Mouse (Mus musculus) left cerebral cortex, adult 18-20 months (tissue): ENCODE data around the gene Ubp1. TPM values are rescaled to one million over a fixed set of nuclear protein-coding genes. Genes with fewer than 3 reads are reported as not detected.

Experiments
- DNase-seq, 2 experiments: peaks; one replicate each; pipeline ENCODE4 v3.0.0; 2021 to 2022; ENCODE audit warnings: low spot score in 2 of 2, mixed read lengths in 1 of 2
- total RNA-seq, 2 experiments: library from RNA; stranded (reverse); gene quantifications; 2 replicates each; pipeline ENCODE4 v1.2.3; 2021

Ubp1 gene
- total RNA-seq, 2 experiments from 2014 or later: 65.0 to 65.2 TPM

DNA sequence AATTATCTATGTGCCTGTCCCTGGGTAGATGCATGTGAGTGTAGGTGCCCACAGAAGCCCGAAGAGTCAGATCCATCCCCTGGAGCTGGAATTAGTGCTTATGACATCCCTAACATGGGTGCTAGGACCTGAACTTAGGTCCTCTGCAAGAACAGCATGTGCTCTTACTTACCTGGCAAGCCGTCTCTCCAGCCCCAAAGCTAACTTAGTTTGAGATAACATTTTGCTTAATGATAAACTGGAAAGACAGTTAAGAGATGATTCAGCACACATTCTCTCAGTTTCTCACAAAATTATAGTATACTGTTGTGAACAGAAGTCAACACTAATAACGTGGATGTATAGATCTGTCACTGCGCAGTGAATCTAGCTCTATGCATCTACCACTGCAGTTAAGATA is 36.1 kb downstream of the Ubp1 start:
- no peak for DNase-seq

DNA sequence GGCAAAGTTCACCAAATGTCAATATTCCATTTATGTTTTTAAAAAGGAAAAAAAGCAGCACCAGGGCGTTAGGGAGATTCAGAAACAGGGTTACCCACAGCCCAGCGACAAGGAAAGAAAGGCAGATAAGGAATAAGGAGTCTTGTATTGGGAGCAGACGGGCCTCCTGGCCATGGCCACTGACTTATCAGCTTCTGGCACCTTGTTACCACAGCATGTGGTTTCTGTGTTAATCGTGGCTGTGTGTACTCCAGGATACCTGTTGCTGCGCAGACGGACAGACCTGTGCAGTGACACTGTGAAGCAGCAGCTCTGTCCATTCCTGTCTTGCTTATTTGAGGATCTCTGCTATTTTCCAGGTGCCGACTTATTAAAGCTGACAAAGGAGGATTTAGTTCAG is 38.2 kb downstream of the Ubp1 start:
- DNase-seq: no peak

DNA sequence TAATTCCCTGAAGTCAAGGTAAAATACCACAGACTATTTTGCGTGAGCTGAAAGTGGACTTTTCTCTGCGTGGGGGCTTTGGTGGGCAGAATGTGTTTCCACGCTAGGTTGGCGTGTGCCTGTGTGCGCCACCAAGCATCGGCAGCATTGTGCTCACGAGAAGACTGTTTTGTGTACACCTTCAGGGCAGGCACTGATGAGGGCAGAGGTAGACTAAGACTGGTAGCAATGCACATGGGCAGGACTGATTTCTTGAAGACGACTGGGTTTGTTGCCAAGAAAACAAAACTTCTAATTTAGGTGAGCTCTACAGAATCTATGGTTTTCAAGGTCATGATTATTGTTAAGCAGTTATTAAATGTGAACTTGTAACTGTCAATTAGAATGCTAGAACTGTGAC is 38.7 kb downstream of the Ubp1 start:
- DNase-seq: no peak

DNA sequence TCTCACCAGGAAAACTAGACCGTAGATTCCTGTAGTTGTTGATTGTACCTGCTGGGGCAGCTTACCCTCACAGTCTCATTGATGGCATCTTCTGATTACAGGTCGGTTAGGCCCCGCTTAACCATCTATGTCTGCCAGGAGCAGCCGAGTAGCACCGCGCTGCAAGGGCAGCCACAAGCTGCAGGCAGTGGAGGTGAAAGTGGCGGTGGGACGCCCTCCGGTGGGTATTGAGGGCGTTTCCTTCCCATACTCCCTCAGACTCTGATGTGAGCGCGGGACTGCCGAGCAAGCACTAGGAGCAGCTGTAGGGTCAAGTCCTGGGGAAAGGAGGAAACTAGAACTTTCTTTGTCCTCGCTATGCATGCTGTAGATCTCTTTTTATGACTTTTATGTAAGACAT is 39.3 kb downstream of the Ubp1 start:
- no peak for DNase-seq

DNA sequence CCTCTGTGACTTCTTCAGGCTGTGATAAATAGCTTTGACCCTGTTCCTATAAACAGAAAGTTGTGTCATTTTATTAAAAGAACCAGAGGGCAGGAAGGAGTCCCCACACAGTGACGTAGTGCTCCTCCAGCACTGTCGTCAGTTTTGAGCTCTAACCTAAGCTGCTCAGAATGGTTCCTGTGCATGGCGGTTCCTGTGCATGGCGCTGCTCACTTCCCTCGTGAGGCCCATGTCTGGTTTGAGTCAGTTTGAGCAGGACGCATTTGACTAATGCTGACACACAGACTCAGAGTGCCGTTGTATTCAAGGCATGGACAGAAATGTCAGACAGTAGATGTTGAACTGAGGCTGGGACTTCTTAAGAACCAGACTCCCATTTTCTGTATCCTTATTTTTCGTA is 40.9 kb downstream of the Ubp1 start:
- DNase-seq: no peak

DNA sequence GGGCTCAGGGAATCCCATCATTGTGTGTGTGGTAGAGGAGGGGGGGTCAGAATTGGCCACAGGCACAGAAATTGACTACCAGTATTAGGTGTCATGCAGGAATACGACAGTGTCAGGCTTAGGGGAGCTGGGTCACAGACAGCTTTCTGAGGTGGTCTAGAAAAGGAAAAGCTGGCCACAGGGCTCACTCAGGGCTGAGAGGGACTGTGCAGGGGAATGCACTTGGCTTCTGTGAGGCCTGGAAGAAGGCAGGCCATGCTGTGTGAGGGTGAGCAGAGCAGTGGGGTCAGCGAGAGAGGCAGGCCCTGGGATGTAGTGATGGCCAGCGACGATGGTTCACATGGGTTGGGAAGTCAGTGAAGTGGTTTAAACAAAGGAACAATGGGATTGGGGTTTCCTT is 43.1 kb downstream of the Ubp1 start:
- no peak for DNase-seq

DNA sequence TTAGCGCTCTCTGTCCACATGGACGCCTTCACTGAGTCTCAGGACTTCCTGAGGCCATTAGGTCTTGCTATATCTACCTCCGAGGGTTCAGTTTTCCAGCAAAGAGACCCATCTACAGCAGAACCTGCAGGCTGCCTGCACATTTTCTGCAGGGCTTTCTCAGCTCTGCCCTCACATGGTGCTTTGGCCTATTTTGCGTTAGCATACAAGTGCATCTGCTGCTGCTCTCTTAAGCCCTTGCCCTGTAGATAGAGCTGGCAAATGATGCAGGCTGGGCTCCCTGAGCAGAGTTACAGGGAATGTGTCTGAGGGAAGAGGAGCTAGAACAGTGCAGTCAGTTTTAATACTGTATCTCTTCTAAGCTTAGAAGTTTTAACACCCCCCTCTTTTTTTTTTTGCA is 44.2 kb downstream of the Ubp1 start:
- no peak for DNase-seq

DNA sequence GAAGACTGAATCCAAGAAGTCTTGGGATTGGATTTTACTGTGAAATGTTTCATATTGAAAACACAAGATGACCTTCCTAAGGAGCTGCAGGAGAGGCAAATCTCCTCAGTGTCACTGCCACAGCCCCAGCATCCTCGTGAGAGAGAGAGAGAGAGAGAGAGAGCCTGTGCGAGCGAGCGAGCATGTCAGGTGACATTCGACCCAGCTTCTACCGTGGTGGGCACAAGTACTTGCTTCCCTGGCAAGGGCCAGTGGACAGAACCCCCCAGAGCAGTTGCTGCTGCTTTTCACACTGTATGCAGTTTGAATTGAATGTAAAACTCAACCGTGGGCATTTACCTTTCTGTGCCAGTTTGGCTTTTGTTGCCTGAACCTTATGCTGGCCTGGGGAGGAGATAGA is 44.7 kb downstream of the Ubp1 start:
- DNase-seq: no peak

DNA sequence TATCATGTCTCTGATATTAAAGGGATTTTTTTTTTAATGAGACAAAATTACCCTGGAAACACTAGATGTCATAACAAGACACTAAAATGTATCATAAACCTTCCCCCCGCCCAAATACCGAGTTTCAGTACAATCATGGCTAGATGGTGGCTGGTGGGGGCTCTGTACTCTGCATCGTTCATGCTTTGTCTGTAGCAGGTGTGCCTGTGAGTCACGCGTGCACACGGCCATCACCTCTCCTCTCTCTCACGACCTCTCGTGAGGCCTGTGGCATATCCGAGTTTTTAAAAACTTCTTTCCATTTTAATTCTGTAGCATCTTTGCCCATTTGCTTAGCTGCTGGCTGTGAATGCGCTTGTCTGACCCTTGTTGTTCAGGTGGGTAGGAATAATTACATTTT is 45.5 kb downstream of the Ubp1 start:
- no peak for DNase-seq

DNA sequence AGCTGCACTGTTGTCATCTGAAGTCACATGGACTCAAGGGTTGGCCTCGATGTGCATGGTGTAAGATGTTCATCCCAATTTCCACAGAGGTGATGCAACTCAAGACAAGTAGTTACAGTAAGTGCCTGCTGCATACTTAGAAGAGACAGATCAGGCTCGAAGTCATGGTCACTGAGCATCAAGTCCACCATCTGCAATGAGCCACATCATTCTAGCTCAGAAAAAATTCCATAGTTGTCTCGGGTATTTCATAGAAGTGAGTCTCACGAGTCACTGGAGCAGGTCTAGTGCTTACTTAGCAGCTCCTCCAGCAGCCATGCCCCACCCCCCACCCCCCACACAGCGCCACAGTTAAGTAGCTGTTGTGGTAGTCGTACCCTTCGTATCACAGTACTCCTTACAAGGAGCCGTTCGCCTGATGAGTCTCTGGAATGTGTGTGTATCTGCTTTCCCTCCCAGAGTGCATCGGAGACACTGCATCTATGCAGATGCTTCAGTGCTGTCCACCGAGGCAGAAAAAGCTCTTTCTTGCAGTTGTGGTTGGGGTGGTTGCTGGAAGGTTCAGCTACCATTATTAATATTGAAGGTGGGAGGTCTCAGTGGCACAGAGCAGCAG is 46.6 kb downstream of the Ubp1 start:
- DNase-seq: no peak

DNA sequence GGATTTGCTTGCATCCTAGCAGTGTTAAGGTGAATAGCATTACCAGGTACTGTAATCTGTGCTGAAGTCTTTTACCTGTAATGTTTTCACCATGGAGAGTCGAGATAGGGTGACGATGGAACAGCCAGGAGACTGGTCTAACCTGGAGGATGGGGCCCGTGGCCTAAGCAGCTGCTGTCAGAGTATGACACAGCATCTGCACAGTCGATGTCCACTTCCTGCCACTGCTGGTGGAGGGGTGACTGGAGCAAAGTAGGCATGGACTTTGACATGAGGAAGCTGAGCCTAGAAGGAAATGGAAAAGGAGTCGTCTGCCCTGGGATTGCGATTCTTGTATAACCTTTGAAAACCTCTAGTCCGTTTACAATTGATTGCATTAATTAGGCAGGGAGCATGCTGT is 47.9 kb downstream of the Ubp1 start:
- DNase-seq: no peak

DNA sequence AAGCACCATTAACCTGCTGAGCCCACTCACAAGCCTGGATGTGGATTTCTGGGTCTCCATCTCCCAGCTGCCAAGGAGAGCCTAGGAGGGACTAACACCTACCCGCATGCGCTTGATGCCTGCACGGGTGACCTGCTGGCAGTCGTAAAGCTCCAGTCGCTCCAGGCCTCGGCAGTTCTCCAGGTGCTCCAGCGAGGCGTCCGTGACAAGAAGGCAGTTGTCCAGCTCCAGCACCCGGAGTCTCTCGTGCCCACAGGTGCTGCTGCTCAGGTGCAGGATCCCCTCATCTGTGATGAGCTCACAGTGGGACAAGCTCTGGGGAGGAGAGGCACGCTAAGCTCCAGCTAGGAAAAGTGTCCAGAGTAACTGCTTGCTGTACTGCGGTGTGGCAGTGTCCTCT is 48.6 kb downstream of the Ubp1 start:
- no peak for DNase-seq

DNA sequence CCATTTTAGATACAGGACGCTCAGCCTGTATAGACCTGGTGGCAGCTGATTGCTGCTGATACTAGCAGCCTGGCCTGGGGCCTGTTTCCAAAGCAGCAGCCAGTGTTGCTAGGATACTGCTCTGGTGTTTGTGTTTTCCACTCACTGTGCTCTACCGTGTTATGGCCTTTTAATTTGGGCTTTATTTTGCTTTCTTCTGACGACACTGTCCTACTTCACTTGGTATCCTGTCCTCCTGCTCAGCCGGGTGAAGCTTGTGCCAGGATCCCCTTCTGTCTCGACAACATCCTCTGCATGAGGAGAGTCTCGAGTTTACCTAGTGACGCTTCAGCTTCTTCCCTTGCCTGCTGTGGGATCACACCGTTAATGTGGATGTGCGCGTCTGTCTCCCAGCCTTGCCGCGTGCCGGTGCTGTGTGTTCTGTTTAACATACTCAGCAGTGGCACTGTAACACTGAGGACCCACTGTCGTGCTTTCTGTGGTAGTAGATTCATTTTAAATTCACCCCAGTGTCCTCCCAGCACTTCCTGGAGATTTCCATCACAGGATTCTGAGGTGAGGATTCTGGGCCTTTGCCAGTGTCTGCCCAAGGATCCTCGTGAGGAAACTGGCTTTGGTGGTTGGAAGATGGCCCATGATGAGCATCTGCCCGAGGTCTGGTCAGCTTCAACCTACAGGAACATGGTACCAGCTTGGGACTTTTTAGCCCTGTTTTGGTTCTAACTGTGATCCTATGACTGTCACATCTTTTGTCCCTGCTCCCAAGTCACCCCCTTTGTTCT is 50.6 kb downstream of the Ubp1 start:
- peak in 1 of 2 experiments; percentile 28 for DNase-seq

DNA sequence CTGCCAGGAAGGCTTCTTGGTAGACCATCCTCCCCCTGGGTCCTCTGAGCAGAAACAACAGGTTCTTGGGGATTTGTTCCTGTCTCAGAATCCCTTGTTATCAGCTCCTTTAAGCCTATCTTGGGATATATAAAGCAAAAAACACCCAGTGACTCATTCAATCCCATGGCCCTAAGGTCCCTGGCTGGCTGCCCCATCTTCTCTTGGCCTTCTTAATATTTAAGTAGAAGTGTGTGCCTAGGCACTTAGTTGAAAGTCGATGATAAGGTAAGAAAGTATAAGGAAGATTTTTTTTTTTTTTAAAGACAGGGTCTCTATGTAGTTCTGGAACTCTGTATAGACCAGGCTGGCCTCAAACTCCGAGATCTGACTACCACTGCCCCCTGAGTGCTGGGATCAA is 51.7 kb downstream of the Ubp1 start:
- no peak for DNase-seq

DNA sequence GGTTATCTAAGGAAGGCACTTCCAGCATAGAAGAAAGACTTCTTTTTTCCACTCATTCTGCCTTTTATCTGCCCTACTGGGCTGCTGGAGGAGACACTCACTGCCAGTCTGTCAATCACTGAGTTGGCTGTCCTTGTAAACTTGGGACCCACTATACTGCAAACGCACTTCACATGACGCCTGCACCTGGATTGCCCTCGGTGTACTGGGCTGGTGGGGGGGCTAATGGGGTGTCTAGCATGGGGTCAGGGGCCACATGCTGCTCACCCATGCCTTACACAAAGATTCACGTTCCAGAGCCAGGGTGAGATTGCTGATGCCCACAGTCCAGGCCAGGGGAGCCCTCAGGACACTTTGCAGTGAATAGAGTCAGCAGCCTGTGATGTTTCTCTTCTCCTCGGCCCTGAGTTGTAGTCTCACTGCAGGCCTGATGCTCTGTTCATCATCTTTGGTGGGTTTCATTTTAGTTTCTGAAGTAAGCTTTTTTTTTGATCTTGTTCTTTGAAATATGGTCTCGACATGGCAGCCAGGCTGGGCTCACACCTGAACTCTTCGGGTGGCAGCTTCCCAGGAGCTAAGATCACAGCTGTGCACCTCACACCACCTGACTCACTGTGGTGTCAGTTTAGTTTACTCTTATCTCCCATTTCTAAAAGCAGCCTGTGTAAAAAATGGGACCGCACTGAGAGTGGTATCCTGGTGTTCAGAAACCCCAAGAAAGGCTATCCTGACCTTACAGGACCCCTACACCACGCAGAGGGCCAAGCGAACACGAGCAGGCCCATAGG is 52.3 kb downstream of the Ubp1 start:
- DNase-seq: no peak

DNA sequence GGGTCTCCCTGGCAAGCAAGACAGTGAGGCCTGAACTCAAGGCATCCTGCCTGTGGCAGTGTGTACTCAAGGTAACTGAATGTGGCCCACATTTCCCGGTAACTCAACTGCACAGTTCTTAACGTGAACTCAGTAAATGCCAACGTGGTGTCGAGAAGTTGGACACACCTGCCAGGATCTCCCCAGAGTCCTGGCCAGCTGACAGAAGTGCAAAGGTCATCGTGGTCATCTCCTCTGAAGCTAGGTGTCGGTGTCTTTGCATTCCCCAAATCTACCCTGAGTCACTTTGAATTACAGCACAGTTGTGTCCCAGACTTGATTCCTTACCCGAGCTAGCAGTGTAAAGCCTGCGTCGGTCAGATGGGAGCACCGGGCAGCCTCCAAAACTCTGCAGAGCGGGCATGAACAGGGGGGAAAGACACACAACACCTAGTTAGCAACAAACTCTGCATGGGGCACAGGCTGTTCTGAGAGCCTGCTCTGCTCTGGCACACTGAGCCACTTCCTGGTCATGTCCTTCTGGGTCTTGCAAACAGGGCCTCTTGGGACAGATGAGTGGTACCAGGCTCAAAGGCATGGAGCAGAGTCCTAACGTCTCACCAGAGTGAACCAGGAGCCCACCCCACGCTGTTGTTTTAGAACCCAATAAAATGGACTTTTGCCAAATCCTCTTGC is 54.3 kb downstream of the Ubp1 start:
- DNase-seq: no peak

DNA sequence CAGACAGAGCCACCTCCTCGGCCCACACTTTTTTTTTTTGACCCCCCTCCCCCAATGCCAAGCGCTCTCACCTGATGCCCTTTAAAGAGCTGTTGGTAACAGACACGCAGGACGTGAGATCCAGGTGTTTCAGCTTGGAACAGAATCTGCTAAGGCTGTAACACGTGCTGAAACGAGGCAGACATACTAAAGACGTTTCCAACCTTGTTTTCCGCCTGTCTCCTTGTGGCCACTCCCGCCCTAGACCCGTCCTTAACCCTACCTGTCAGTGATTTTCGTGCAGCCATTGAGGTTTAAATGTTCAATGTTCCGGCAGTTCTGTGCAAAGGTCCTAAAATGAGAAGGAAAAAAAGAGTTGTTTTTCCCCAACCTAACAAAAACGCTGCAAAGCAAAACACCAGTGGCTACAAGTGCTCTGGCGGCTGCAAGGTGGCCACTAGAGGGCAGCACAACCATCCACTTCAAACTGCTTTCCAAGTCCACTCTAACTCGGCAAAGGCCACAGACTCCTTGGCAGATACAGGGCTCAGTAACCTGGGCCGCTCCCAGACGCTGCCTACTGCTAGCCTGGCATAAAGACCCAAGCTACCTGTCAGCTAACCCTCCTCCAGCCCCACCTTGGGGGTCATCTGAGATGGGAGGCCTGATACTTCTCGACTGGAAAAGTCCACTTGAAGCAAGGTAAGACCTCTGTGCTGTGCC is 60.0 kb downstream of the Ubp1 start:
- peak; percentile 85 to 87 for DNase-seq

DNA sequence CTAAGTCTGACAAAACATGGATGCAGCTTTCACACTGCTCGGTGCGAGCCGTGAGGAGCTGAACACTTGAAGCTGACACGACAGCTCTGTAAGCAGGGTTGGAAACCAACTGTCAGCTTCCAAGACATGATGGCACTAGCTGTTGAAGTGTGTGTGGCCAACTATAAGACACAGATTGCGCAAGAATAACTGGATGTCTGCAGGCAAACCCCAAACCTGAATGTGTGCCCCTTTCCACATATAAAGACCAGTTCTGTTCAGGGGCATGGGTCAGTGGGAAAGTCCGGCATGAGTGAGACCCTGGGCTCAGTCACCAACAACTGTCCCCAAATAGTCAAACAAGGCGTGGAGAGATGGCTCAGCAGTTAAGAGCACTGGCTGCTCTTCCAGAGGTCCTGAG is 62.1 kb downstream of the Ubp1 start:
- no peak for DNase-seq

DNA sequence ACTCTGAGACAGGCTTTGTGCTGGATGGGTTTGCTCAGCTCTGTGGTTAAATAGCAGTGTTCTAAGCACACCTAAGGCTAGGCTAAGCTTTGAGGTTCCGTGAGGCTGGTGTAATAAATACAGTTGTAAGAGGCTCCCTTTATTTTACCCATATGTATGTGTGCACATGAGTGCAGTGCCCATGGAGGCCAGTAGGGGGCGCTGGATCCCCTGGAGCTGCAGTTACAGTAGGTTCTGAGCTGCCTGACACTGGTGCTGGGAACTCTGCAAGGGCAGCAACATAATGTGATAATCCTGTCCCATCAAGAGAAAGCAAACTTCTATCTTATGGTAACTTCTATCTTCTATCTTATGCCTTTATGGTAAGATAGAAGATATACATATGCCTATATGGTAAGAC is 67.6 kb downstream of the Ubp1 start:
- no peak for DNase-seq

DNA sequence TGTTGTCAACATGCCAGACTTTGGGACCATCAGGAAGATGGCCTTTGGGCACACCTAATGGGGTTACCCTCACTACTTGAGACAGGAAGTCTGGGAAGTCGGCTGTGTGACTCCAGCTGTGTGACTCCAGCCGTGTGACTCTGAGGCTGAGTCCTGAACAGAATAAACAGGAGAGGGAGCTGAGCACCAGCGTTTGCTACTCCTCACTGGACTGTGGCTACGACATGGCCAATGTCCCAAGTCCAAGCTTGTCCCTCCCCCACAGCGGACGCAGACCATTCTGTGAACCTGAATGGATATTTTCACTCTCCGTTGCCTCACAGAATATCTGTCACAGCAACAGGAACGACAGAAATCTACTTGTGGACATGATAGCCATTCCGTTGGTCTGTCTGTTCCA is 76.1 kb downstream of the Ubp1 start:
- DNase-seq: no peak

DNA sequence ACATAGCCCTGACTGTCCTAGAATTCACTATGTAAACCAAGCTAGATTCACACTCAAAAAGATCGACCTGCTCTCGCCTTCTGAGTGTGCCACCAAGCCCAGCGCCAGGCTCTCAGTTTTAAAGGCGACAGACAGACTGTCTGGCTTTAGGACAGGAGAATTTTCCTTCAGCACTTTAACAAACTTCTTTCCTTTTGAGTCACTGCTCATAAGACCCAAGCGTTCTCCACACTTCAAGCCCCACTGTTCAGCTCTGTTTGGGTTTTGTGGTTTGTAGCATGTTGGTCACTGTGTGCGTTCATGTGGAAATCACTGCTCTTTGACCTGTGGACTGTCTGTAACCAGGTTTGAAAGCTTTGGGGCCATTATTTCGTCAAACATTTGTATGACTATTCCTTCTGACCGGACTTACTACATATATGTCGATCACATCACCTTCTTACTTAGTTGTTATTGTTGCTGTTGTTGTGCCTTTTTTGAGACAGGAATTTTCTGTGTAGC is 77.2 kb downstream of the Ubp1 start:
- DNase-seq: no peak
